In genomic region chr1:151125028-151125659, GRCm38 (mm10) we compare ENCODE assay signal across 23 mouse cellular contexts. TPM values are rescaled to one million over a fixed set of nuclear protein-coding genes. Genes with fewer than 3 reads are reported as not detected.
DNase-seq lines count a peak whose midpoint lies in the region; ATAC-seq and TF ChIP-seq lines count a peak whose summit lies in the region.
"Had no signal": no experiment of that assay in that cellular context is flagged by ENCODE, and none has a peak within 500 bp of the region (broad histone marks: within the 10 kb centered on the region; RNA-seq: fewer than 3 reads in every experiment).

No protein-coding gene starts in this region.

- no peak overlapping the region for H3ac ChIP-seq in myocyte (ENCODE audit: control insufficient read depth, insufficient read length)

- H3K4me2 ChIP-seq in liver, embryonic 12.5 days = no peak overlapping the region
- H3K4me2 ChIP-seq in myocyte (ENCODE audit: low read depth) = peak overlapping the region; percentile 57
- H3K4me2 ChIP-seq in midbrain, embryonic 15.5 days = no peak overlapping the region
- H3K4me2 ChIP-seq: embryonic facial prominence, embryonic 12.5 days; hindbrain, embryonic 15.5 days; midbrain, embryonic 11.5 days; neural tube, embryonic 13.5 days had no signal

- 0 out of 2 replicates have a peak overlapping the region, but pooled peaks have one; percentile 22 for H3K27ac ChIP-seq in liver, adult 2 months (replicated peaks; ENCODE audit: insufficient read depth, low read depth, low read length)
- no peak overlapping the region for H3K27ac ChIP-seq in liver, embryonic 12.5 days
- H3K27ac ChIP-seq in midbrain, embryonic 15.5 days = no peak overlapping the region
- H3K27ac ChIP-seq: embryonic facial prominence, embryonic 12.5 days; heart, adult 2 months; hindbrain, embryonic 15.5 days; neural tube, embryonic 13.5 days had no signal

- H3K79me2 ChIP-seq in liver, adult 2 months (ENCODE audit: control insufficient read depth, insufficient read depth, low read length) = peaks cover 3% of the 10 kb centered on the region; the same call in 1 of the 2 replicates
- no peaks in the 10 kb centered on the region for H3K79me2 ChIP-seq in myocyte (ENCODE audit: control insufficient read depth, insufficient read depth)

- DNase-seq in frontal cortex, adult 2 months (ENCODE audit: extremely low spot score in 1 of 2, low spot score in 1 of 2) = peak; percentile 25 to 50
- DNase-seq in frontal cortex, postnatal 25 days (ENCODE audit: low spot score in 2 of 2) = no peak
- no peak for DNase-seq in liver, adult 2 months (ENCODE audit: extremely low read depth, low read depth, low spot score)
- DNase-seq: adrenal gland, adult 2 months; cerebellum, adult 9-10 months; gastrocnemius, postnatal 10 days; heart, adult 2 months; heart, postnatal 36 days; thymus, postnatal 36 days had no signal

- H3K4me1 ChIP-seq in liver, adult 2 months (ENCODE audit: control insufficient read depth, insufficient read depth, low read length) = peaks cover 28% of the 10 kb centered on the region
- H3K4me1 ChIP-seq in liver, embryonic 12.5 days = peaks cover 36% of the 10 kb centered on the region
- no peaks in the 10 kb centered on the region for H3K4me1 ChIP-seq in midbrain, embryonic 15.5 days
- H3K4me1 ChIP-seq: embryonic facial prominence, embryonic 12.5 days; hindbrain, embryonic 15.5 days; neural tube, embryonic 13.5 days had no signal

- ATAC-seq in liver, embryonic 12.5 days = no peak
- ATAC-seq in CD4-positive, CD25-positive, alpha-beta regulatory T cell, adult 4 months = peak; percentile 76
- ATAC-seq in midbrain, embryonic 15.5 days (replicated peaks) = no peak
- ATAC-seq: forebrain, embryonic 16.5 days; intestine, embryonic 16.5 days; lung, postnatal 0 days had no signal

- 91% methylated on average over 9 of the region's 9 CpGs for WGBS in liver, adult 2 months
- 83% methylated on average over 9 of the region's 9 CpGs for WGBS in liver, embryonic 12.5 days (ENCODE audit: insufficient replicate concordance)
- 87% methylated on average over 9 of the region's 9 CpGs for WGBS in midbrain, embryonic 15.5 days

- H3K9ac ChIP-seq in liver, adult 2 months (ENCODE audit: low read depth, low read length) = no peak overlapping the region
- no peak overlapping the region for H3K9ac ChIP-seq in liver, embryonic 12.5 days
- no peak overlapping the region for H3K9ac ChIP-seq in midbrain, embryonic 15.5 days
- H3K9ac ChIP-seq: embryonic facial prominence, embryonic 12.5 days; hindbrain, embryonic 15.5 days; neural tube, embryonic 13.5 days had no signal

- H3K9me3 ChIP-seq in liver, embryonic 12.5 days (replicated peaks) = no peaks in the 10 kb centered on the region
- H3K9me3 ChIP-seq in midbrain, embryonic 15.5 days = no peaks in the 10 kb centered on the region
- H3K9me3 ChIP-seq: embryonic facial prominence, embryonic 12.5 days; hindbrain, embryonic 15.5 days; neural tube, embryonic 13.5 days had no signal

- peaks cover 9% of the 10 kb centered on the region for H3K36me3 ChIP-seq in liver, adult 2 months (ENCODE audit: control insufficient read depth, insufficient read depth, low read length)
- no peaks in the 10 kb centered on the region for H3K36me3 ChIP-seq in liver, embryonic 12.5 days
- H3K36me3 ChIP-seq in myocyte (ENCODE audit: control insufficient read depth, insufficient read depth) = no peaks in the 10 kb centered on the region
- H3K36me3 ChIP-seq in midbrain, embryonic 15.5 days (replicated peaks) = no peaks in the 10 kb centered on the region
- H3K36me3 ChIP-seq: embryonic facial prominence, embryonic 12.5 days; hindbrain, embryonic 15.5 days; neural tube, embryonic 13.5 days had no signal

- TF ChIP-seq CTCF in liver, adult 2 months (IDR thresholded peaks at IDR 0.05; ENCODE audit: low read depth, low read length) = no peak

- TF ChIP-seq POLR2A in liver, adult 2 months (IDR thresholded peaks at IDR 0.05; ENCODE audit: extremely low read depth, insufficient read depth, low read length) = no peak
- no peak for TF ChIP-seq POLR2A in myocyte (IDR thresholded peaks at IDR 0.05; ENCODE audit: insufficient read length, low read depth)

- H3K27me3 ChIP-seq in liver, adult 2 months (ENCODE audit: control insufficient read depth, insufficient read depth, low read length) = no peaks in the 10 kb centered on the region
- H3K27me3 ChIP-seq in liver, embryonic 12.5 days (replicated peaks) = no peaks in the 10 kb centered on the region
- no peaks in the 10 kb centered on the region for H3K27me3 ChIP-seq in myocyte (ENCODE audit: control insufficient read depth, insufficient read depth, insufficient read length)
- no peaks in the 10 kb centered on the region for H3K27me3 ChIP-seq in midbrain, embryonic 15.5 days (replicated peaks)
- H3K27me3 ChIP-seq: embryonic facial prominence, embryonic 12.5 days; hindbrain, embryonic 15.5 days; neural tube, embryonic 13.5 days had no signal

- H3K4me3 ChIP-seq in liver, adult 2 months (ENCODE audit: insufficient read depth, low read depth, low read length) = no peak overlapping the region
- H3K4me3 ChIP-seq in liver, embryonic 12.5 days = no peak overlapping the region
- H3K4me3 ChIP-seq in myocyte = no peak overlapping the region
- no peak overlapping the region for H3K4me3 ChIP-seq in midbrain, embryonic 15.5 days
- H3K4me3 ChIP-seq: embryonic facial prominence, embryonic 12.5 days; heart, adult 2 months; hindbrain, embryonic 15.5 days; neural tube, embryonic 13.5 days had no signal

TF ChIP-seq in myocyte, 11 proteins besides CTCF, POLR2A, EP300 and RAD21:
- TF ChIP-seq MAX (IDR thresholded peaks at IDR 0.05; ENCODE audit: low read depth) = no peak
- TF ChIP-seq CEBPB (IDR thresholded peaks at IDR 0.05; ENCODE audit: insufficient read depth, poor library complexity, severe bottlenecking) = no peak
- TF ChIP-seq REST (IDR thresholded peaks at IDR 0.05; ENCODE audit: insufficient read depth, insufficient read length) = no peak
- TF ChIP-seq USF1 (IDR thresholded peaks at IDR 0.05; ENCODE audit: low read depth) = no peak
- no peak for TF ChIP-seq MYOG (IDR thresholded peaks at IDR 0.05; ENCODE audit: control insufficient read depth in 1 of 3, insufficient read depth in 1 of 3, insufficient read length in 2 of 3, low read depth in 2 of 3)
- no peak for TF ChIP-seq TCF12 (IDR thresholded peaks at IDR 0.05; ENCODE audit: insufficient read depth, poor library complexity, severe bottlenecking)
- no peak for TF ChIP-seq SRF (IDR thresholded peaks at IDR 0.05; ENCODE audit: control insufficient read depth, insufficient read length, low read depth)
- no peak for TF ChIP-seq TCF3 (IDR thresholded peaks at IDR 0.05; ENCODE audit: insufficient read length, low read depth)
- TF ChIP-seq MYOD1 (IDR thresholded peaks at IDR 0.05; ENCODE audit: control insufficient read depth in 1 of 3, insufficient read length in 2 of 3, low read depth in 2 of 3) = no peak
- TF ChIP-seq E2F4 (IDR thresholded peaks at IDR 0.05; ENCODE audit: insufficient read depth) = no peak
- TF ChIP-seq POLR2AphosphoS2 (IDR thresholded peaks at IDR 0.05; ENCODE audit: insufficient read length, low read depth) = no peak
TF ChIP-seq in myocyte: peak in this region for 0.

RNA-seq across cellular contexts. Expression of gene Gm47985, which starts 57.2 kb away (rescaled TPM):
- polyA plus RNA-seq in frontal cortex, adult 2 months (2012; rRNA removed) = not detected in 2 replicates
- not detected in 2 replicates for total RNA-seq in liver, adult 2 months (2014; rRNA removed)
- not detected in 2 replicates for polyA plus RNA-seq in liver, adult 2 months (2012; rRNA removed)
- polyA plus RNA-seq in liver, embryonic 12.5 days (2016; fragmentation: Nextera tagmentation; extraction: Ambion mirVana) = 3.7 and 4.1 TPM in 2 replicates
- not detected for polyA plus RNA-seq in CD4-positive, CD25-positive, alpha-beta regulatory T cell, adult 4 months (2017; shearing (Covaris generic))
- polyA plus RNA-seq in myocyte (2012; fragmentation: generic; extraction: Trizol) = 0.12 TPM
- not detected in 2 replicates for polyA plus RNA-seq in midbrain, embryonic 15.5 days (2015; fragmentation: Nextera tagmentation; extraction: Ambion mirVana)
- total RNA-seq: adrenal gland, adult 2 months; layer of hippocampus, postnatal 25 days; monocyte, adult 5-6 weeks had no signal
- polyA plus RNA-seq: adrenal gland, adult 2 months; forebrain, embryonic 16.5 days; heart, embryonic 14.5 days; hindbrain, embryonic 15.5 days had no signal

Comparison
In these comparisons a context has a peak if more than half of its experiments do, and no peak if none do; other contexts are left out.
1. DNase-seq: peak in frontal cortex, adult 2 months (2 of 2); none in frontal cortex, postnatal 25 days (0 of 2) and liver, adult 2 months (single experiment).